Mouse (Mus musculus): Measurements from ENCODE around the gene Krt90.

GRCm38 (mm10) chr15:101550567-101550966 lies 12.2 kb downstream of the Krt90 start, which contains the start of gene Krt82:
- TF ChIP-seq CTCF (IDR thresholded peaks at IDR 0.05; ENCODE audit: low read depth): no peak
- no peak for TF ChIP-seq EP300 (optimal IDR thresholded peaks at IDR 0.05)

Data from stomach, postnatal 0 days (tissue).